Mouse (Mus musculus) neural tube, embryonic 14.5 days (tissue): Measurements from ENCODE around the gene Cbx8. TPM values are rescaled to one million over a fixed set of nuclear protein-coding genes. Genes with fewer than 3 reads are reported as not detected.

Experiments
- ATAC-seq: fragments of 200-750 bp; cut with Nextera tagmentation; 2 replicates; pipeline ENCODE4 v1.8.0; 2017; ENCODE audit warnings: low read depth, mild to moderate bottlenecking, moderate TSS enrichment, moderate library complexity
- H3K27ac ChIP-seq: fragments of 300-500 bp; sonication (generic); 2 replicates; pipeline ENCODE4 v1.5.1; 2014; ENCODE audit warnings: low read depth, mild to moderate bottlenecking, control low read depth, low read length, moderate library complexity, mixed read lengths
- H3K27me3 ChIP-seq: fragments of 300-500 bp; sonication (generic); 2 replicates; pipeline ENCODE4 v1.6.1; 2014; ENCODE audit warnings: low read length; ENCODE audit not compliant: control insufficient read depth, insufficient read depth
- H3K36me3 ChIP-seq: fragments of 300-500 bp; sonication (generic); 2 replicates; pipeline ENCODE4 v1.6.1; 2014; ENCODE audit warnings: low read length, mixed read lengths; ENCODE audit not compliant: control insufficient read depth, insufficient read depth
- H3K4me1 ChIP-seq: fragments of 300-500 bp; sonication (generic); 2 replicates; pipeline ENCODE4 v1.6.1; 2014; ENCODE audit warnings: low read length; ENCODE audit not compliant: control insufficient read depth, insufficient read depth
- H3K4me2 ChIP-seq: fragments of 300-500 bp; sonication (generic); 2 replicates; pipeline ENCODE4 v1.6.1; 2014; ENCODE audit warnings: mild to moderate bottlenecking, low read depth, low read length, control low read depth
- H3K4me3 ChIP-seq: fragments of 300-500 bp; sonication (generic); 2 replicates; pipeline ENCODE4 v1.5.1; 2014; ENCODE audit warnings: low read depth, low read length, control low read depth, mixed read lengths
- H3K9ac ChIP-seq: fragments of 300-500 bp; sonication (generic); replicated peaks from 2 replicates; pipeline ENCODE4 v1.6.1; 2014; ENCODE audit warnings: low read depth, mild to moderate bottlenecking, control low read depth, low read length, mixed read lengths
- H3K9me3 ChIP-seq: fragments of 300-500 bp; sonication (generic); 2 replicates; pipeline ENCODE4 v1.6.1; 2016; ENCODE audit warnings: low read length; ENCODE audit not compliant: control insufficient read depth
- WGBS: fragments of 180-500 bp; shearing (Covaris S2); extraction: QIAGEN DNeasy Blood & Tissue Kit; methylation state at CpG from one replicate; pipeline ENCODE4 v1.1.7; 2014; 5-methylcytosine and 5-hydroxymethylcytosine counted together
- polyA plus RNA-seq: library from polyadenylated mRNA; unstranded; fragments of >200 nt; fragmentation: Nextera tagmentation; extraction: Ambion mirVana; gene quantifications from 2 replicates; pipeline ENCODE4 v1.2.1, GENCODE M21; 2014

Gene Cbx8
- polyA plus RNA-seq, 1 experiment from 2014 or later = 10.1 TPM

GRCm38 (mm10) chr11:119014455-119014854, 26.3 kb downstream of the Cbx8 start:
- ATAC-seq = no peak
- WGBS = 81% methylated on average over 7 of the region's 7 CpGs
- Histone ChIP-seq H3K27ac (no peak overlapping the region), H3K9me3 (no peaks in the 10 kb centered on the region), H3K4me1 (no peaks in the 10 kb centered on the region), H3K9ac (no peak overlapping the region), H3K27me3 (no peaks in the 10 kb centered on the region), H3K4me3 (no peak overlapping the region), H3K4me2 (no peak overlapping the region), H3K36me3 (no peaks in the 10 kb centered on the region)

- H3K36me3 ChIP-seq = no peaks in the 10 kb centered on the region
- ATAC-seq = peak; percentile 41; the same call in 1 of the 2 replicates
- no peaks in the 10 kb centered on the region for H3K9me3 ChIP-seq
Observed at GRCm38 (mm10) chr11:119007461-119008456, 33.0 kb downstream of the Cbx8 start.

GRCm38 (mm10) chr11:119006462-119006861, 34.3 kb downstream of the Cbx8 start:
- no peaks in the 10 kb centered on the region for H3K9me3 ChIP-seq
- no peaks in the 10 kb centered on the region for H3K4me1 ChIP-seq
- no peak overlapping the region for H3K4me2 ChIP-seq
- H3K36me3 ChIP-seq = no peaks in the 10 kb centered on the region
- no peak for ATAC-seq
- 60% methylated on average over 3 of the region's 3 CpGs for WGBS
- no peak overlapping the region for H3K4me3 ChIP-seq
- H3K9ac ChIP-seq = no peak overlapping the region
- H3K27me3 ChIP-seq = no peaks in the 10 kb centered on the region
- H3K27ac ChIP-seq = no peak overlapping the region

More at GRCm38 (mm10) chr11:119007461-119008456, 33.0 kb downstream of the Cbx8 start:
- H3K4me3 ChIP-seq = 0 out of 2 replicates have a peak overlapping the region, but pooled peaks have one; percentile 12
- peak overlapping the region; percentile 36 for H3K4me2 ChIP-seq
- H3K27ac ChIP-seq = no peak overlapping the region
- no peaks in the 10 kb centered on the region for H3K4me1 ChIP-seq
- WGBS = 30% methylated on average over 21 of the region's 21 CpGs
- H3K27me3 ChIP-seq = no peaks in the 10 kb centered on the region
- no peak overlapping the region for H3K9ac ChIP-seq

- H3K36me3 ChIP-seq = no peaks in the 10 kb centered on the region
- WGBS = 93% methylated on average over 10 of the region's 10 CpGs
- ATAC-seq = no peak
- H3K27me3 ChIP-seq = no peaks in the 10 kb centered on the region
- H3K4me3 ChIP-seq = no peak overlapping the region
- no peaks in the 10 kb centered on the region for H3K9me3 ChIP-seq
- H3K27ac ChIP-seq = no peak overlapping the region
- no peak overlapping the region for H3K9ac ChIP-seq
- no peak overlapping the region for H3K4me2 ChIP-seq
- no peaks in the 10 kb centered on the region for H3K4me1 ChIP-seq
Observed at GRCm38 (mm10) chr11:119005547-119006275, 35.1 kb downstream of the Cbx8 start.

- 79% methylated on average over 4 of the region's 4 CpGs for WGBS
- peaks cover 15% of the 10 kb centered on the region for H3K4me1 ChIP-seq
Observed at GRCm38 (mm10) chr11:119001493-119002128, 39.2 kb downstream of the Cbx8 start.

GRCm38 (mm10) chr11:119000877-119001276, 39.9 kb downstream of the Cbx8 start:
- no peak overlapping the region for H3K9ac ChIP-seq
- 72% methylated on average over 2 of the region's 2 CpGs for WGBS
- H3K9me3 ChIP-seq = no peaks in the 10 kb centered on the region
- H3K27ac ChIP-seq = no peak overlapping the region
- no peak overlapping the region for H3K4me2 ChIP-seq
- H3K36me3 ChIP-seq = no peaks in the 10 kb centered on the region
- no peaks in the 10 kb centered on the region for H3K27me3 ChIP-seq
- peaks cover 15% of the 10 kb centered on the region for H3K4me1 ChIP-seq
- H3K4me3 ChIP-seq = no peak overlapping the region
- ATAC-seq = no peak

More at GRCm38 (mm10) chr11:119001493-119002128, 39.2 kb downstream of the Cbx8 start:
- Histone ChIP-seq H3K4me2 (no peak overlapping the region), H3K27me3 (no peaks in the 10 kb centered on the region), H3K27ac (no peak overlapping the region), H3K36me3 (no peaks in the 10 kb centered on the region), H3K9ac (no peak overlapping the region), H3K9me3 (no peaks in the 10 kb centered on the region), H3K4me3 (no peak overlapping the region)
- no peak for ATAC-seq

- 2% methylated on average over 26 of the region's 26 CpGs for WGBS
- H3K36me3 ChIP-seq = no peaks in the 10 kb centered on the region
- H3K27ac ChIP-seq = peak overlapping the region; percentile 78
- peak; percentile 57 for ATAC-seq
- H3K9me3 ChIP-seq = no peaks in the 10 kb centered on the region
- H3K4me3 ChIP-seq = no peak overlapping the region
- peaks cover 15% of the 10 kb centered on the region for H3K4me1 ChIP-seq
- H3K9ac ChIP-seq = 0 out of 2 replicates have a peak overlapping the region, but pooled peaks have one; percentile 12
- peak overlapping the region; percentile 42 for H3K4me2 ChIP-seq
- no peaks in the 10 kb centered on the region for H3K27me3 ChIP-seq
Observed at GRCm38 (mm10) chr11:118999361-118999804, 41.4 kb downstream of the Cbx8 start.

GRCm38 (mm10) chr11:118998540-118999265, 42.1 kb downstream of the Cbx8 start:
- peak overlapping the region; percentile 25; the same call in 1 of the 2 replicates for H3K9ac ChIP-seq

More at GRCm38 (mm10) chr11:118998540-118999265, 42.1 kb downstream of the Cbx8 start:
- 8% methylated on average over 30 of the region's 30 CpGs for WGBS
- Histone ChIP-seq H3K36me3 (no peaks in the 10 kb centered on the region), H3K4me3 (peak overlapping the region; percentile 18; the same call in 1 of the 2 replicates), H3K9me3 (no peaks in the 10 kb centered on the region), H3K27me3 (no peaks in the 10 kb centered on the region), H3K4me2 (peak overlapping the region; percentile 42), H3K4me1 (peaks cover 15% of the 10 kb centered on the region), H3K27ac (peak overlapping the region; percentile 78)
- peak; percentile 74 for ATAC-seq
